8 mouse cellular contexts compared by ENCODE assay signal in the genomic region with DNA sequence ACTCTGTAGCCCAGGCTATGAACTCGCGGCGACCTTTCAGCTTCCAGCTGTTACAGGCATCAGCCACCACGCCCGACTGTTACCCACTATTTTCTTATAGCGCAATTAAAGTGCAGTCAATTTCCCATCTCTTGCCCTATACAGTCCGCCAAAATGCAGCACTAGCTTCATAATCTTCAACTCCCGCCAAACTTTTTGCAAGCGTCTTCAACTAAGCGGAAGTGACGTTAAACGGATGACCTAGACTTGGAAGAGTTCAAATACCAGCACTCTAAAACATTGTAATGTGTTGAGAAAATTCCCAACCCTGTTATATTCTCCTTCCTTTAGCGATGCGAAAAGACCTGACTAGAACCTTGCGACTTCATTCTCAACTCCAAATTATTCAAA. TPM values are rescaled to one million over a fixed set of nuclear protein-coding genes. Genes with fewer than 3 reads are reported as not detected.
DNase-seq lines count a peak whose midpoint lies in the region; ATAC-seq and TF ChIP-seq lines count a peak whose summit lies in the region.

No protein-coding gene starts in this region.

- peaks cover 1% of the 10 kb centered on the region for H3K4me1 ChIP-seq in heart, adult 2 months (ENCODE audit: control insufficient read depth, insufficient read depth, low read length)
- no peaks in the 10 kb centered on the region; the same call in 1 of the 2 replicates for H3K4me1 ChIP-seq in bone marrow, adult 2 months (ENCODE audit: control insufficient read depth, insufficient read depth, low read length)
- no peaks in the 10 kb centered on the region; the same call in 1 of the 2 replicates for H3K4me1 ChIP-seq in forebrain, embryonic 11.5 days (replicated peaks; ENCODE audit: control insufficient read depth, insufficient read depth, low read length)
- H3K4me1 ChIP-seq in hindbrain, embryonic 15.5 days (replicated peaks), result peaks cover 20% of the 10 kb centered on the region
- peaks cover 4% of the 10 kb centered on the region; the same call in 1 of the 2 replicates for H3K4me1 ChIP-seq in liver, adult 2 months (ENCODE audit: control insufficient read depth, insufficient read depth, low read length)
- peaks cover 8% of the 10 kb centered on the region; the same call in 1 of the 2 replicates for H3K4me1 ChIP-seq in midbrain, postnatal 0 days (ENCODE audit: insufficient read depth, low read length)

- peak; percentile 60 to 65 for DNase-seq in heart, adult 2 months
- DNase-seq in heart, adult 8-10 months (ENCODE audit: low spot score), result no peak
- peak; percentile 54 for DNase-seq in forebrain, embryonic 11.5 days (ENCODE audit: low spot score)
- DNase-seq in liver, adult 2 months (ENCODE audit: extremely low read depth, low read depth, low spot score), result no peak
- DNase-seq in midbrain, postnatal 0 days (ENCODE audit: low spot score), result peak; percentile 88
- DNase-seq in testis, postnatal 10 days (ENCODE audit: low spot score), result peak; percentile 48

- no peak for TF ChIP-seq POLR2A in heart, adult 2 months (IDR thresholded peaks at IDR 0.05; ENCODE audit: insufficient read depth, low read depth, low read length)
- no peak for TF ChIP-seq POLR2A in bone marrow, adult 2 months (IDR thresholded peaks at IDR 0.05; ENCODE audit: borderline replicate concordance, control insufficient read depth, low read depth, low read length)
- no peak for TF ChIP-seq POLR2A in liver, adult 2 months (IDR thresholded peaks at IDR 0.05; ENCODE audit: extremely low read depth, insufficient read depth, low read length)

- peak; percentile 25 for ATAC-seq in forebrain, embryonic 11.5 days (replicated peaks; ENCODE audit: low FRiP score)
- peak; percentile 27 for ATAC-seq in hindbrain, embryonic 15.5 days (ENCODE audit: low FRiP score, low read depth)
- peak; percentile 19; the same call in 1 of the 2 replicates for ATAC-seq in midbrain, postnatal 0 days (ENCODE audit: low FRiP score)

- peak overlapping the region; percentile 93 for H3K4me3 ChIP-seq in heart, adult 2 months
- H3K4me3 ChIP-seq in bone marrow, adult 2 months (replicated peaks; ENCODE audit: control insufficient read depth, low read depth, low read length), result peak overlapping the region; percentile 73
- peak overlapping the region; percentile 89 for H3K4me3 ChIP-seq in forebrain, embryonic 11.5 days (ENCODE audit: low read depth, low read length)
- peak overlapping the region; percentile 90 for H3K4me3 ChIP-seq in hindbrain, embryonic 15.5 days
- peak overlapping the region; percentile 51 for H3K4me3 ChIP-seq in liver, adult 2 months (ENCODE audit: insufficient read depth, low read depth, low read length)
- H3K4me3 ChIP-seq in midbrain, postnatal 0 days (ENCODE audit: low read depth, low read length), result peak overlapping the region; percentile 90

- under 1% methylated on average over 15 of the region's 15 CpGs for WGBS in heart, adult 2 months
- 0% methylated on average over 15 of the region's 15 CpGs for WGBS in bone marrow, adult 2 months
- under 1% methylated on average over 15 of the region's 15 CpGs for WGBS in forebrain, embryonic 11.5 days
- under 1% methylated on average over 15 of the region's 15 CpGs for WGBS in hindbrain, embryonic 15.5 days
- under 1% methylated on average over 15 of the region's 15 CpGs for WGBS in liver, adult 2 months
- WGBS in midbrain, postnatal 0 days, result 0% methylated on average over 15 of the region's 15 CpGs

- TF ChIP-seq EP300 in heart, adult 2 months (IDR thresholded peaks at IDR 0.05; ENCODE audit: insufficient read depth, low read depth, low read length), result 0 out of 2 replicates have a peak, but pooled peaks have one; percentile 4

- H3K27ac ChIP-seq in heart, adult 2 months, result peak overlapping the region; percentile 89
- peak overlapping the region; percentile 44; the same call in 1 of the 2 replicates for H3K27ac ChIP-seq in bone marrow, adult 2 months (ENCODE audit: control insufficient read depth, insufficient read depth, low read depth, low read length, poor library complexity)
- H3K27ac ChIP-seq in forebrain, embryonic 11.5 days (ENCODE audit: low read depth, low read length), result peak overlapping the region; percentile 86; the same call in 1 of the 2 replicates
- H3K27ac ChIP-seq in hindbrain, embryonic 15.5 days (replicated peaks), result peak overlapping the region; percentile 96
- 0 out of 2 replicates have a peak overlapping the region, but pooled peaks have one; percentile 6 for H3K27ac ChIP-seq in liver, adult 2 months (replicated peaks; ENCODE audit: insufficient read depth, low read depth, low read length)
- H3K27ac ChIP-seq in midbrain, postnatal 0 days (ENCODE audit: low read depth, low read length), result peak overlapping the region; percentile 96

- peak overlapping the region; percentile 55 for H3K4me2 ChIP-seq in forebrain, embryonic 11.5 days (ENCODE audit: low read depth, low read length, severe bottlenecking)
- peak overlapping the region; percentile 73 for H3K4me2 ChIP-seq in hindbrain, embryonic 15.5 days
- H3K4me2 ChIP-seq in midbrain, postnatal 0 days (ENCODE audit: low read depth, low read length, poor library complexity, severe bottlenecking), result peak overlapping the region; percentile 68

- intact Hi-C loops in heart, adult 2 months (cut with DNase I), result loop anchor here (5.0 kb wide), 3 partner anchors 140 to 330 kb away; a partner anchor contains a TSS

- H3K36me3 ChIP-seq in heart, adult 2 months (ENCODE audit: control insufficient read depth, insufficient read depth, low read length), result peaks cover 6% of the 10 kb centered on the region
- H3K36me3 ChIP-seq in forebrain, embryonic 11.5 days (ENCODE audit: control insufficient read depth, insufficient read depth, low read length), result no peaks in the 10 kb centered on the region
- no peaks in the 10 kb centered on the region for H3K36me3 ChIP-seq in hindbrain, embryonic 15.5 days
- H3K36me3 ChIP-seq in liver, adult 2 months (ENCODE audit: control insufficient read depth, insufficient read depth, low read length), result no peaks in the 10 kb centered on the region
- H3K36me3 ChIP-seq in midbrain, postnatal 0 days (ENCODE audit: insufficient read depth, low read length), result no peaks in the 10 kb centered on the region

- no peaks in the 10 kb centered on the region; the same call in none of the 2 replicates for H3K79me2 ChIP-seq in heart, adult 2 months (replicated peaks; ENCODE audit: control insufficient read depth, insufficient read depth, low read length)
- peaks cover 6% of the 10 kb centered on the region; the same call in 1 of the 2 replicates for H3K79me2 ChIP-seq in liver, adult 2 months (ENCODE audit: control insufficient read depth, insufficient read depth, low read length)

- no peak for TF ChIP-seq CTCF in heart, adult 2 months (IDR thresholded peaks at IDR 0.05)
- no peak for TF ChIP-seq CTCF in bone marrow, adult 2 months (IDR thresholded peaks at IDR 0.05; ENCODE audit: control insufficient read depth, insufficient read depth, low read length)
- no peak for TF ChIP-seq CTCF in liver, adult 2 months (IDR thresholded peaks at IDR 0.05; ENCODE audit: low read depth, low read length)
- TF ChIP-seq CTCF in midbrain, postnatal 0 days (IDR thresholded peaks at IDR 0.05), result no peak

- H3K9me3 ChIP-seq in forebrain, embryonic 11.5 days (ENCODE audit: control insufficient read depth, low read length), result no peaks in the 10 kb centered on the region
- H3K9me3 ChIP-seq in hindbrain, embryonic 15.5 days, result no peaks in the 10 kb centered on the region
- no peaks in the 10 kb centered on the region for H3K9me3 ChIP-seq in midbrain, postnatal 0 days (ENCODE audit: low read length)

- H3K9ac ChIP-seq in heart, adult 2 months (ENCODE audit: low read depth, low read length), result peak overlapping the region; percentile 23
- peak overlapping the region; percentile 56 for H3K9ac ChIP-seq in forebrain, embryonic 11.5 days (ENCODE audit: low read length)
- H3K9ac ChIP-seq in hindbrain, embryonic 15.5 days, result no peak overlapping the region; the same call in 1 of the 2 replicates
- peak overlapping the region; percentile 49 for H3K9ac ChIP-seq in liver, adult 2 months (ENCODE audit: low read depth, low read length)
- H3K9ac ChIP-seq in midbrain, postnatal 0 days (replicated peaks; ENCODE audit: low read length, poor library complexity, severe bottlenecking), result no peak overlapping the region

- H3K27me3 ChIP-seq in heart, adult 2 months (ENCODE audit: control insufficient read depth, insufficient read depth, low read length), result no peaks in the 10 kb centered on the region
- H3K27me3 ChIP-seq in forebrain, embryonic 11.5 days (ENCODE audit: control insufficient read depth, insufficient read depth, low read length), result no peaks in the 10 kb centered on the region
- H3K27me3 ChIP-seq in hindbrain, embryonic 15.5 days, result no peaks in the 10 kb centered on the region
- no peaks in the 10 kb centered on the region for H3K27me3 ChIP-seq in liver, adult 2 months (ENCODE audit: control insufficient read depth, insufficient read depth, low read length)
- no peaks in the 10 kb centered on the region for H3K27me3 ChIP-seq in midbrain, postnatal 0 days (ENCODE audit: insufficient read depth, low read length)

RNA-seq across cellular contexts. Expression of a gene that starts 0.6 kb away (rescaled TPM):
- 1 to 10 TPM; 4.8 to 5.0 TPM for total RNA-seq in heart, adult 2 months (2021)
- polyA plus RNA-seq in heart, adult 2 months (2012; rRNA removed), result 1.00 and 1.6 TPM in 2 replicates
- total RNA-seq in heart, adult 8-10 months (2022), result 1 to 10 TPM; 3.5 to 5.7 (median 5.3) TPM
- polyA plus RNA-seq in bone marrow, adult 2 months (2011; ENCODE audit: insufficient read depth, insufficient read length, low replicate concordance, missing spikeins), result 7.6 and 8.5 TPM in 2 replicates
- 17.7 and 18.7 TPM in 2 replicates for polyA plus RNA-seq in forebrain, embryonic 11.5 days (2014; fragmentation: Nextera tagmentation; extraction: Ambion mirVana)
- polyA plus RNA-seq in hindbrain, embryonic 15.5 days (2015; fragmentation: Nextera tagmentation; extraction: Ambion mirVana), result 3.6 and 4.4 TPM in 2 replicates
- total RNA-seq in liver, adult 2 months (2014; rRNA removed), result 3.3 and 4.8 TPM in 2 replicates
- polyA plus RNA-seq in liver, adult 2 months (2012; rRNA removed), result 0.68 and 0.70 TPM in 2 replicates
- 4.2 and 6.8 TPM in 2 replicates for total RNA-seq in midbrain, postnatal 0 days (2014; rRNA removed)
- polyA plus RNA-seq in midbrain, postnatal 0 days (2015; fragmentation: Nextera tagmentation; extraction: Ambion mirVana), result 2.3 and 2.9 TPM in 2 replicates

RNA-seq across cellular contexts. Expression of a gene that starts 0.9 kb away (rescaled TPM):
- 10 to 100 TPM; 47.8 to 54.5 TPM for total RNA-seq in heart, adult 2 months (2021)
- polyA plus RNA-seq in heart, adult 2 months (2012; rRNA removed), result 33.1 and 33.9 TPM in 2 replicates
- 10 to 100 TPM; 47.7 to 53.2 (median 48.9) TPM for total RNA-seq in heart, adult 8-10 months (2022)
- polyA plus RNA-seq in bone marrow, adult 2 months (2011; ENCODE audit: insufficient read depth, insufficient read length, low replicate concordance, missing spikeins), result 39.3 and 46.2 TPM in 2 replicates
- 102 and 110 TPM in 2 replicates for polyA plus RNA-seq in forebrain, embryonic 11.5 days (2014; fragmentation: Nextera tagmentation; extraction: Ambion mirVana)
- polyA plus RNA-seq in hindbrain, embryonic 15.5 days (2015; fragmentation: Nextera tagmentation; extraction: Ambion mirVana), result 77.8 and 89.2 TPM in 2 replicates
- total RNA-seq in liver, adult 2 months (2014; rRNA removed), result 16.8 and 18.1 TPM in 2 replicates
- polyA plus RNA-seq in liver, adult 2 months (2012; rRNA removed), result 10.2 and 13.1 TPM in 2 replicates
- total RNA-seq in midbrain, postnatal 0 days (2014; rRNA removed), result 57.1 and 77.9 TPM in 2 replicates
- polyA plus RNA-seq in midbrain, postnatal 0 days (2015; fragmentation: Nextera tagmentation; extraction: Ambion mirVana), result 74.9 and 104 TPM in 2 replicates

Comparison
In these comparisons a context has a peak if more than half of its experiments do, and no peak if none do; other contexts are left out.
1. DNase-seq: peak in heart, adult 2 months (2 of 2), forebrain, embryonic 11.5 days (single experiment), midbrain, postnatal 0 days (single experiment) and testis, postnatal 10 days (single experiment); none in heart, adult 8-10 months (single experiment) and liver, adult 2 months (single experiment).
2. H3K27ac ChIP-seq: peak in every context shown above with its lines; median percentile 96 in hindbrain, embryonic 15.5 days; 96 in midbrain, postnatal 0 days; 89 in heart, adult 2 months; 86 in forebrain, embryonic 11.5 days; 44 in bone marrow, adult 2 months; 6 in liver, adult 2 months.
3. H3K9ac ChIP-seq: peak in heart, adult 2 months (single experiment), forebrain, embryonic 11.5 days (single experiment) and liver, adult 2 months (single experiment); none in hindbrain, embryonic 15.5 days (single experiment) and midbrain, postnatal 0 days (single experiment).
4. Peak in every context shown above with its lines, with median percentiles within 50 percentile points of each other: H3K4me3 ChIP-seq, ATAC-seq and H3K4me2 ChIP-seq.